Comparison of ENCODE assay signal across 11 mouse cellular contexts in the genomic region with DNA sequence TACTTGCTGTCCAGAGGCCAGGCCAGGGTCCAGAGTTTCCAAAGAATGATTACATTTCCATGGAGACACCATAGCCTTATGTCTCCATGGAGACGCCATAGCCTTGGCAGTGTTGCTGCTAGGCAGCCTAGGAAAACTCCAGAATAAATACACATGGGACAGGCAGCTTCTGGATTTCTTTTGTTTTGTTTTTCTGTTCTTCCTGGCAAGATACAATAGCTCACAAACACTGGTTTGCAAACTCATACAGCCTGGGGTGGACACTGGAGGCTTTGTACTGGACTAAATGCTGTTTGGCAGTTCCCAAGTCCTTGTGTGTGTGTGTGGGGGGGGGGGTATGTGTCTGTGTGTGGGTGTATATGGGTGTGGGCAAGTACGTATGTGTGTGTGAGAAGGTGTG. TPM values are rescaled to one million over a fixed set of nuclear protein-coding genes. Genes with fewer than 3 reads are reported as not detected.
DNase-seq lines count a peak whose midpoint lies in the region; ATAC-seq lines count a peak whose summit lies in the region.
"Had no signal": no experiment of that assay in that cellular context is flagged by ENCODE, and none has a peak within 500 bp of the region (broad histone marks: within the 10 kb centered on the region; RNA-seq: fewer than 3 reads in every experiment).

No protein-coding gene starts in this region.

- 60% methylated on average over 2 of the region's 2 CpGs for WGBS in liver, embryonic 12.5 days (ENCODE audit: insufficient replicate concordance)

- peak; percentile 20 for DNase-seq in adrenal gland, postnatal 10 days
- DNase-seq in adrenal gland, postnatal 25 days, result no peak
- DNase-seq in right cerebral cortex, postnatal 10 days (ENCODE audit: low spot score in 2 of 2), result peak; percentile 41 to 49
- DNase-seq in right cerebral cortex, postnatal 25 days, result no peak
- peak; percentile 71 for DNase-seq in mesoderm, embryonic 11.5 days (ENCODE audit: low read depth, low spot score)
- DNase-seq in ovary, postnatal 14 days (ENCODE audit: low spot score), result no peak
- no peak for DNase-seq in urinary bladder, postnatal 14 days (ENCODE audit: low spot score)
- DNase-seq: gastrocnemius, postnatal 25 days; kidney, postnatal 4 days had no signal

- no peaks in the 10 kb centered on the region for H3K4me1 ChIP-seq in liver, embryonic 12.5 days

- no peaks in the 10 kb centered on the region for H3K9me3 ChIP-seq in liver, embryonic 12.5 days (replicated peaks)

- H3K4me2 ChIP-seq in liver, embryonic 12.5 days, result no peak overlapping the region

- H3K36me3 ChIP-seq in liver, embryonic 12.5 days, result no peaks in the 10 kb centered on the region

- H3K27me3 ChIP-seq in liver, embryonic 12.5 days (replicated peaks), result no peaks in the 10 kb centered on the region

- no peak overlapping the region for H3K4me3 ChIP-seq in liver, embryonic 12.5 days

- no peak overlapping the region for H3K27ac ChIP-seq in liver, embryonic 12.5 days
- H3K27ac ChIP-seq: liver, embryonic 14.5 days had no signal

- no peak for ATAC-seq in liver, embryonic 12.5 days

- no peak overlapping the region for H3K9ac ChIP-seq in liver, embryonic 12.5 days
- H3K9ac ChIP-seq: liver, embryonic 14.5 days had no signal

RNA-seq across cellular contexts. Expression of a gene that starts 29.1 kb away (rescaled TPM):
- total RNA-seq in adrenal gland, postnatal 10 days (2021), result 1 to 10 TPM; 8.5 to 9.9 TPM
- total RNA-seq in adrenal gland, postnatal 25 days (2021), result 18.7 and 21.1 TPM in 2 replicates
- polyA plus RNA-seq in liver, embryonic 12.5 days (2016; fragmentation: Nextera tagmentation; extraction: Ambion mirVana), result 3.0 and 3.4 TPM in 2 replicates

RNA-seq across cellular contexts. Expression of a gene that starts 52.6 kb away (rescaled TPM):
- under 1 TPM; 0.57 to 0.64 TPM for total RNA-seq in adrenal gland, postnatal 10 days (2021)
- total RNA-seq in adrenal gland, postnatal 25 days (2021), result 0.15 TPM in 1 of 2 replicates, not detected in the other
- polyA plus RNA-seq in liver, embryonic 12.5 days (2016; fragmentation: Nextera tagmentation; extraction: Ambion mirVana), result 0.17 and 0.30 TPM in 2 replicates
- total RNA-seq: gastrocnemius, postnatal 25 days had no signal

Comparison
In these comparisons a context has a peak if more than half of its experiments do, and no peak if none do; other contexts are left out.
1. DNase-seq: peak in adrenal gland, postnatal 10 days (single experiment), right cerebral cortex, postnatal 10 days (2 of 2) and mesoderm, embryonic 11.5 days (single experiment); none in adrenal gland, postnatal 25 days (single experiment), right cerebral cortex, postnatal 25 days (single experiment), ovary, postnatal 14 days (single experiment) and urinary bladder, postnatal 14 days (single experiment).